Mouse (Mus musculus) G1E (cell line): ENCODE data around the gene Atp2a3. TPM values are rescaled to one million over a fixed set of nuclear protein-coding genes. Genes with fewer than 3 reads are reported as not detected.
A peak's percentile ranks its signal among the peaks of the same experiment; 100 is the strongest.

Experiments
- ATAC-seq: 2 replicates; pipeline ENCODE4 v1.8.0; 2016; ENCODE audit warnings: mild to moderate bottlenecking; ENCODE audit not compliant: insufficient number of reproducible peaks, poor library complexity, low FRiP score, severe bottlenecking; ENCODE audit errors: extremely low read depth
- DNase-seq: peaks from one replicate; pipeline ENCODE4 v3.0.0; 2012; ENCODE audit warnings: low spot score
- H3K27me3 ChIP-seq: 2 replicates; pipeline ENCODE4 v1.6.1; 2012; ENCODE audit warnings: mild to moderate bottlenecking, low read length, inconsistent platforms; ENCODE audit not compliant: insufficient read depth
- H3K36me3 ChIP-seq: replicated peaks from 2 replicates; pipeline ENCODE3; 2012; ENCODE audit warnings: mild to moderate bottlenecking, inconsistent platforms
- H3K4me1 ChIP-seq: 2 replicates; pipeline ENCODE4 v1.6.1; 2012; ENCODE audit warnings: low read depth, low read length, inconsistent platforms, mixed read lengths; ENCODE audit not compliant: insufficient read depth
- H3K4me3 ChIP-seq: 2 replicates; pipeline ENCODE4 v1.5.1; 2012; ENCODE audit warnings: low read depth, mild to moderate bottlenecking, inconsistent platforms, low read length, moderate library complexity, mixed read lengths
- H3K9me3 ChIP-seq: replicated peaks from 2 replicates; pipeline ENCODE4 v1.6.1; 2012; ENCODE audit warnings: inconsistent platforms
- CTCF ChIP-seq: IDR thresholded peaks from 2 replicates; pipeline ENCODE4 v1.5.1; 2012; ENCODE audit warnings: low read depth, low read length, inconsistent platforms, mixed read lengths
- GATA1 ChIP-seq: IDR thresholded peaks from 2 replicates; pipeline ENCODE4 v1.6.1; 2012; ENCODE audit warnings: borderline replicate concordance, low read length, inconsistent platforms, mixed read lengths
- GATA2 ChIP-seq: IDR thresholded peaks from 2 replicates; pipeline ENCODE4 v1.6.1; 2012; ENCODE audit warnings: low read depth, low read length, inconsistent platforms, borderline replicate concordance
- POLR2AphosphoS5 ChIP-seq: IDR thresholded peaks from 2 replicates; pipeline ENCODE4 v1.6.1; 2012; ENCODE audit warnings: low read depth, low read length, inconsistent platforms; ENCODE audit not compliant: insufficient replicate concordance
- TAL1 ChIP-seq: conservative IDR thresholded peaks from 2 replicates; pipeline ENCODE4 v1.6.1; 2012; ENCODE audit warnings: low read depth, low read length, inconsistent platforms, mixed read lengths
- polyA plus RNA-seq: library from polyadenylated mRNA; stranded (reverse); fragments of >175 nt; gene quantifications from 2 replicates; pipeline ENCODE4 v1.2.3, GENCODE M21; 2012
- total RNA-seq, 2 experiments: library from RNA; stranded (forward) in 1 of 2; stranded (reverse) in 1 of 2; fragments of 200-1000 nt in 1 of 2; fragments of >200 nt in 1 of 2; fragmentation: Nextera tagmentation in 1 of 2; gene quantifications; 2 replicates each; pipeline ENCODE4 v1.2.3; 2014 to 2017

Gene Atp2a3
- total and polyA plus RNA-seq, 3 experiments: 63.9 to 101 (median 95.8) TPM

DNA sequence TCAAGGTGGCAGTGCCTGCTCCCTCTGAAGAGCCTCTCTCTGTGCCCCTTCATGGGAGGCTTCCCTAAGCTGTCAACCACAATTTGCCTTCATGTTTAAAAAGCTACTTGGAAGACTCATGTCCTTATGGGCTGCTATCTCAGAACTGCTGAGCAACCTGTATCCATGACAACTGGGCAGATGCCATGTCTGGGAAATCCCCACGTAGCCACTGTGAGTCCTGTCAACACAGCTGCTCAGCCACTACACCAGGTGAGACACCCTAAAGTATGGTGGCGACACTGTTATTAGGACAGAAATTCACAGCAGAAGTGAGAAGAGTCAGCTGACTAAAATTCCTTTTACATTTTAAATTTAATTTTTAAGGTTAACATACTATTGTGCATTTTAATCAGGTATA lies 32.5 kb upstream of the Atp2a3 start:
- Histone ChIP-seq H3K4me3 (no peak overlapping the region), H3K9me3 (no peaks in the 10 kb centered on the region), H3K27me3 (peaks cover 2% of the 10 kb centered on the region; the same call in 1 of the 2 replicates), H3K4me1 (peaks cover 25% of the 10 kb centered on the region), H3K36me3 (peaks cover 41% of the 10 kb centered on the region)
- DNase-seq (no peak), ATAC-seq (no peak)
- TF ChIP-seq POLR2AphosphoS5 (no peak), CTCF (no peak), GATA1 (no peak), GATA2 (no peak), TAL1 (no peak)

DNA sequence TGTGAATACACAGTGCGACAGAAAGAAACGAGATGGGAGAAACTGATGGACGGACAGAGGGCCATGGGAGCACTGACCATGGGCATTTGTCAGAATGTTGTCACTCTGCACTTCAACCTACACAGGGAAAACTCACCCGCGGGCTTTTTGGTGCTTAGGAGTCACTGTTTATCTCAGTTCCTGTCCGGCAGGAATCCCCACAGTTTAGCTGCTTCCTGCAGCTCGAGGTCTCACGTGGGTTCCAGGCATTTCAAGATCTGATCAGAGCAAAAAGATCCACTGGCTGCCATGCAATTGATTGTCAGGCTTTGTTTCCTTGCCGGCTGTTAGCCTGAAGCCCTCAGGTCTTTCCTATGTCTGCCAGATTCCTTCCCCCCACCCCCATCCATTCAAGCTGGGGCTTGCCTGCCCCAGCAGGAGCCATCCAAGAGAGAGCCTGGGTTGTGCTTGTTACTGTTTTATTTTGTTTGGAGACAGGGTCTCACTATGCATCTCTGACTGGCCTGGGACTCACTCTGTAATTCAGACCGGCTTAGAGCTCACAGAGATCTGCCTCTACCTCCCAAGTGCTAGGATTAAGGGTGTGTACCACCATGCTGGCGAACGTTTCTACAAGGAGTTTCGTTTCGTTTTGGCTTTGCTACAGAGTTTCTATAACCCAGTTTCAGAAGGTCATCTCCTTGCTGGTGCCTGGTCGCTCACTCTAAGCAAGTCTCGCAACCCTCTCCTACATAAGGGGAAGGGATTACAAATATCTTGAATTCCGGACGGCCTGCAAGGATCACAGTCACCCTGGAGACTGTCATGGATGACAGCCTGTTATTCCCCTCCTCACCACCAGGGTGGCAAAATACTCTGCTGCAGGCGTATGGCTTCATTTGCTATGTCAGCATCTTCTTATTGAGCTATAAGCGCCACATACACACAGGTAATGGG lies 20.5 kb upstream of the Atp2a3 start:
- Histone ChIP-seq H3K36me3 (no peaks in the 10 kb centered on the region), H3K4me3 (peak overlapping the region; percentile 60; the same call in 1 of the 2 replicates), H3K27me3 (peaks cover 21% of the 10 kb centered on the region), H3K4me1 (peaks cover 17% of the 10 kb centered on the region), H3K9me3 (no peaks in the 10 kb centered on the region)
- peak; percentile 28; the same call in 1 of the 2 replicates for ATAC-seq
- TF ChIP-seq GATA2 (no peak), CTCF (peak; percentile 85)
- peak; percentile 55 for DNase-seq

DNA sequence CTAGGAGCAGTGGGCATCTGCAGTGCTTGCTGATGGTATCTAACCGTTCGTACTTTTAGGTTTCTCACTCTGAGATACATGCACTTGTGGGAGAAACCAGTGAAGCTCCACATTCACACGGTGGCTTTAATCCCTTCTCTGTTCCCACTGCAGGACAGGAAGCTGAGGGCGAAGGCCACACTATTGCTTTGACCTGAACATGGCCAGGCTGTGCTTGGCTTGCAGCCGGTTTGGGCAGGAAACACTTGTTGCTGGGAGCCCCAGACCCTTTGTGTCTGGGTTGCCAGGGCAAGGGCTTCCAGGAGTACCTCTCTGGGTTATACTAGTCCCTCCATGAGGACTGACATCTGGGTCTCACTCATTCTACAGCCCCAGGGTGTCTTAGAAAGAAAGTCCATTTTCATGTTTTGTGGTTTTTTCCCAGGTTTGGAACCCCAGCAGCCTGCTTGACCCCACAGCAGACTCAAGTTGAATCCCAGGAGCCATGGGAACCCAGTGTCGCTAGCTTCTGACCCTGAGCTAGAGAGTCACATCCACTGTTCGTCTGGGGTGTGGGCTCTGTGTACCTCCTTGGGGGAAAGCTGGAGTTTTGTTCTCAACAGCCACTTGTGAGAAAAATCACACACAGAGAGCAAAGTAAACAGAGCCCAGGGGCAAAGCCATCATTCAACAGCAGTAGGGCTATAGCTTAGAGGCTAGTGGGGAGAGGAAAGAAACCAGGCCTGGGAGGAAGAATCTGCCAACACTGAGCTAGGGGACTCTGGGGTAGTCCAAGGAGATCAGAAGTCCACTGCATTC lies 15.8 kb upstream of the Atp2a3 start:
- no peaks in the 10 kb centered on the region; the same call in 1 of the 2 replicates for H3K9me3 ChIP-seq
- ATAC-seq: no peak

DNA sequence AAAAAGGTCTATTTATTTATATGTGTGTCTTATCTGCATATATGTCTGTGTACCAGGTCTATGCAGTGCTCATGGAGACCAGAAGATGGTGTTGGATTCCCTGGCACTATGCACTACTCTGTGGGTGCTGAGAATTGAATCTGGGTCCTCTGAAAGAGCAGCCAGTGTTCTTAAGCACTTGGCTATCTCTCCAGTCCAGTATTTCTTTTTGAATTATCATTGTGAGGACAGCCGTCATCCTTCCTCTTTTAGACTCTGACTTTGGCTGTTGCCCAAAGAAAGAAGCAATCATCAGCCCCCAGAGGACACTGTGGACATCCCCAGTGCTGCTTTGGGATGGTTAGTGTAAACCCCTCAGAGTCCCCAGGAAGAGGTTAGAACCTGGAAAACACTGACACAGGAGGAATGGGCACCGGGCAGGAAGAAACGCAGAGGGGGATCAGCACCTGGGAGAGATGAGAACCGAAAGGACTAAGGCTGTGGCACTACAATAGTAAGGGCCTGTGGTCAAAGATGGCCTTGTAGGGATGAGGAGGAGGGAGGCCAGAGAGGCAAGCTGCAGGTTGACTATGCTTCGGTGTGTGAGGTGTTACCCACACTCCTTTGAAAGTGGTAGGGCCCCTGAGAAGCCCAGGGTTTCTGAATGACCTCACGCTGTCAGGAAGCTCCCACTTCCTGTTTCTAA lies 15.0 kb upstream of the Atp2a3 start:
- H3K36me3 ChIP-seq: no peaks in the 10 kb centered on the region
- peaks cover 33% of the 10 kb centered on the region for H3K4me1 ChIP-seq
- peaks cover 20% of the 10 kb centered on the region for H3K27me3 ChIP-seq
- DNase-seq (peak; percentile 72), ATAC-seq (peak; percentile 64)
- TF ChIP-seq GATA1 (no peak), TAL1 (peak; percentile 57)
- H3K9me3 ChIP-seq: no peaks in the 10 kb centered on the region; the same call in 1 of the 2 replicates
- peak overlapping the region; percentile 51; the same call in 1 of the 2 replicates for H3K4me3 ChIP-seq

More for the DNA sequence above, 15.8 kb upstream of the Atp2a3 start:
- H3K4me1 ChIP-seq: peaks cover 40% of the 10 kb centered on the region
- no peaks in the 10 kb centered on the region for H3K36me3 ChIP-seq
- no peak overlapping the region for H3K4me3 ChIP-seq
- TF ChIP-seq CTCF (no peak), GATA1 (no peak), POLR2AphosphoS5 (no peak), GATA2 (no peak), TAL1 (no peak)
- H3K27me3 ChIP-seq: peaks cover 22% of the 10 kb centered on the region
- no peak for DNase-seq

DNA sequence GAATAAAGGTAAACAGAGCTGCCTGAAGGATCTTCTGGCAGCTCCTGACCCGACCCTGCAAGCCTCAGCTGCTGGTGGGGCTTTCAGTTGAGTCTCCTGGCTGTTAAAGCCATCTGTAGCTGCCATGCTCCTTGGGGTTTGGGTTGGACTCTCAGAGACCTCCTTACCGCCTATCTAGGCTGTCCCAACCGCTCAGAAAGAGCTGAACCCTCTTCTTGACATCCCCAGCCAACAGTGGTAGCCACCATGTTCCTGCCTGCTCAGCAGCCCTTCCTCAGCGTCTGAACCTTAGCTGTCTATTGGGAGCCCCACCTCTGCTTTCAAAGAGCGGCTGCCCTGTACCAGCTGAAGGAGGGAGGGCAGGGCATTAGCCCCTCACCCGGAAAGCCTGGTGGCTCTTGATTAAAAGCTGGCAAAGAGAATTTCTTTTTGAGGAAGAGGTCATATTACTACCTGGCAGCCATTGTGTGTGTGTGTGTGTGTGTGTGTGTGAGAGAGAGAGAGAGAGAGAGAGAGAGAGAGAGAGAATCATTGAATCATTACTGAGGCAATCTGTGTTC lies 14.3 kb upstream of the Atp2a3 start:
- peaks cover 20% of the 10 kb centered on the region for H3K27me3 ChIP-seq
- H3K9me3 ChIP-seq: no peaks in the 10 kb centered on the region; the same call in 1 of the 2 replicates
- H3K4me1 ChIP-seq: peaks cover 33% of the 10 kb centered on the region
- H3K36me3 ChIP-seq: no peaks in the 10 kb centered on the region
- H3K4me3 ChIP-seq: peak overlapping the region; percentile 51; the same call in 1 of the 2 replicates
- ATAC-seq (no peak; the same call in 1 of the 2 replicates), DNase-seq (no peak)
- TF ChIP-seq CTCF (no peak), GATA1 (no peak), GATA2 (no peak)

DNA sequence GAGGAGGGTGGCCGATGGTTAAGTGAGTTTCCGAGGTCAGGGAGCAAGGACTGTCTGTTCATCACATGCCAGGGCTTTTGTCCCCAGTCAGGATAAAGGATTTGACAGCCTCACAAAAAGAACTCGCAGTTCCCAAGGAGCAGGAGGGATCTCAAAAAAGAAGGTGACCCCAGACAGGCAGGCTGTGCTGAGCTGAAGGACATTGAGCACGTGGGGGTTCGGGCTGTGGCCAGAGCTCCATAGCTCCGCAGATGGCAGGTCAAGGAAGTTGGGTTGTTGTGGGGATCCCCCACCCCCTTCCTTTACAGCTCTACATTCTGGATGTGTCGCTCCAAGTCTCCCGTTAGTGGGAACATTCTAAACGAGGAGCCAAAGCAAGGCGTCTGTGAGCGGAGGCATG lies 13.1 kb upstream of the Atp2a3 start:
- H3K4me1 ChIP-seq: peaks cover 37% of the 10 kb centered on the region
- no peak for ATAC-seq

More for the DNA sequence above, 13.1 kb upstream of the Atp2a3 start:
- Histone ChIP-seq H3K4me3 (no peak overlapping the region), H3K27me3 (peaks cover 22% of the 10 kb centered on the region), H3K36me3 (no peaks in the 10 kb centered on the region), H3K9me3 (no peaks in the 10 kb centered on the region; the same call in 1 of the 2 replicates)
- no peak for DNase-seq
- TF ChIP-seq GATA1 (no peak), TAL1 (no peak), GATA2 (no peak), POLR2AphosphoS5 (no peak)
